Mouse (Mus musculus): ENCODE results near the gene Irf1.

DNA sequence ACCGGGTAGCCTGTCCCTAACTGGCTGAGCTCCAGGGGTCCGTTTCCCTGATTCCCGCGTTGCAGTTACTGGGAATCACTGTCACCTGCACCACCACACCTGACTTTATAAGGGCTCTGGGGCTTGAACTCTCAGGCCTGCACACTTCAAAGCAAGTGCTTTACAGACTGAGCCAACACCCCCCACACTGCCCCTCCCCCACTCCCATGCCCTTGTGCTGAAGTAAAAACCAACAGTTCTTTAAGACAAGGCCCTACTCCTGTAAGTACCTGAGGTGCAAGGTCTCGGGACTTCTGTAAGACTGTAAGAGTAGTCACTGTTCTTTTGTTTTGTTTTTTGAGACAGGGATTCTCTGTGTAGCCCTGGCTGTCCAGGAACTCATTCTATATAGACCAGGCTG lies 8.6 kb downstream of the Irf1 start:
- TF ChIP-seq CEBPB (IDR thresholded peaks at IDR 0.05; ENCODE audit: insufficient read depth, poor library complexity, severe bottlenecking) (no peak), USF1 (IDR thresholded peaks at IDR 0.05; ENCODE audit: low read depth) (no peak), POLR2A (IDR thresholded peaks at IDR 0.05; ENCODE audit: insufficient read length, low read depth) (no peak), TCF12 (IDR thresholded peaks at IDR 0.05; ENCODE audit: insufficient read depth, poor library complexity, severe bottlenecking) (no peak), REST (IDR thresholded peaks at IDR 0.05; ENCODE audit: insufficient read depth, insufficient read length) (no peak), E2F4 (IDR thresholded peaks at IDR 0.05; ENCODE audit: insufficient read depth) (no peak)

All from myocyte (in vitro differentiated cells).